Mouse (Mus musculus): ENCODE results near the gene Art3.

GRCm38 (mm10) chr5:92283107-92283506 lies 48.5 kb upstream of the Art3 start:
- TF ChIP-seq POLR2A (IDR thresholded peaks at IDR 0.05; ENCODE audit: borderline replicate concordance, extremely low read depth, low read depth, low read length) (no peak), CTCF (IDR thresholded peaks at IDR 0.05; ENCODE audit: insufficient read depth, low read length) (no peak)
